Mouse (Mus musculus) ES-CJ7 (cell line): ENCODE data around the gene Gnaq.

Experiments used
- DNase-seq: peaks from one replicate; pipeline ENCODE4 v3.0.0; 2011; ENCODE audit warnings: low read depth, low spot score

Gnaq gene

GRCm38 (mm10) chr19:16436335-16437169 lies 303.9 kb downstream of the Gnaq start:
- peak; percentile 19 for DNase-seq
